Mouse (Mus musculus) monocyte, adult 5-6 weeks (primary cell): ENCODE data around the gene Cbfa2t2. TPM values are rescaled to one million over a fixed set of nuclear protein-coding genes. Genes with fewer than 3 reads are reported as not detected.

Source experiments
- ATAC-seq: fragments of 153-309, 156-312 bp; replicated peaks from 2 replicates; pipeline ENCODE4 v1.8.0; 2017; ENCODE audit warnings: mild to moderate bottlenecking; ENCODE audit not compliant: low TSS enrichment, insufficient number of reproducible peaks, severe bottlenecking, poor library complexity, low FRiP score
- total RNA-seq: library from RNA; stranded (forward); fragments of 200-1000, 200-491, 200-594 nt; gene quantifications from 3 replicates; pipeline ENCODE4 v1.2.3, GENCODE M21; 2017

Cbfa2t2 gene
- 9.8 to 18.5 TPM (median 11.9 TPM) in 3 replicates for total RNA-seq

DNA sequence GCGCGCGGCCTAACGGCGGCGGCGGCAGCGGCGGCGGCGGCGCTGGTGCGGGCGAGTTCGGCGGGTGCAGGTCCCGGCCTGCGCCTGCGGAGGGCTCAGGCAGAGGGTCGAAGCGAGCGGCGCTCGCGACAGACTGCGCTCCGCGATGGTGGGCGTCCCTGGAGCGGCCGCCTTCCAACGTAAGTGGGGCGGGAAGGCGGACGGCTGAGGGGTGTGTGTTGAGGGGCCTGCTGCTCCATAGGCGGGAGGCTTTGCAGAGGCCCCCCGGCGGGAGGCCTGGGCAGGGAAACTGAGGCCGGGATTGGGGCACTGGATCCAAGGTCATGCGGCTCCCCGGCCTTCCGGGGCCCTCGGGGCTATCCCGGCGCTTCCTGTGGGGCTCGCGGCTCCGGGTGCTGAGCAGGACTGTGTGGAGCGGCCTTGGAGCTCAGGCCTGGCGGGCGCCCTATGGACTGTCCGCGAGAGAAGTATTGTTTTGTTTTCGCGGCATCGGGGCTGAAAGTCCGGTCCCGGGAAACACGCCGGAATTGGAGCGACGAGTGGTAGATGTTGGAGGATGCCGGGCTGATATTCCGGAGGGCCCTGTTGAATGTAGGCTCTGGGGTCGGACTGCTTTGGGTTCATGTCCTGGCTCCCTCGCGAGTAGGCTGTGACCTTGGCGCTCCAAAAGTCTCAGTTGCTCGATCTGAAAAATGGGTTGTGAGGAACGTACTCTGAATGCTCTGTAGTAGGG, at the start of gene Cbfa2t2:
Gene Cbfa2t2, plus strand, starts transcription at position 24 of the 733 bp plus-strand sequence.
- ATAC-seq = 0 out of 2 replicates have a peak, but pooled peaks have one; percentile 21

DNA sequence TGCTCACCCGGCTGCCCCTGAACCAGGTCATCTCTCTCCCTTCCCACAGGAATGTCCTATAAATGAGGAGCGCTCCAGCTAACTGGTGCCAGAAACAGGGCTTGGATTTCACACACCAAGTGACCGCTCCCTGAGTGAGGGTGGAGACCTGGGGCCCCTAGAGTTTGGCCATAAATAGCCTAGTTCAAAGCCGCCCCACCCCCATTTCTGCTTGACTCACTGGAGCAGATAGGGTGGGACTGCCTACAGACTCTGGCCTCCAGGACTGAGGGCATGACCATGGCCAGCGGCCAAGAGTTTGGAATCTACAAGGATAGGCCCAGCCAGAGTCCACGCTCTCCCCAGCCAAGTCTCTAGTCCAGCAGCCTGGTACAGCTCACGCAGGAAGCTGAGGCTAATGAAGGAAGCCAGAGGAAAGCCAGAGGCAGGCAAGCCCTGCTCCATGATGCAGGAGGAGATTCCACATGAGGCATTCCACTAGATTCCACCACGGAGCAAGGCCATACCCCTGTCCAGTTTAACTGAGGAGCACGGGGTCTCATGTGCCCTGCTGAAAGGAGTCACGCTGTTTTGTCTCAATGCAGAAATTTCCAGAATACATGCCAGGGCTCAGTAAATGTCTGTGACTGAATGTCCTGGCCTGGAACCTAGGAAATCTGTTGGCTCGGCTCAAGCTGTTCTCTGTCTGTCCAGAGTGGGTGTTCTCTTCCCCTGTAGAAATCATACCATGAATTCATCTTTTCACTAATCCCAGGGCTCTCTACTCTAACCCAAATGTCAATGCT, 45.9 kb upstream of the Cbfa2t2 start:
- ATAC-seq = no peak

DNA sequence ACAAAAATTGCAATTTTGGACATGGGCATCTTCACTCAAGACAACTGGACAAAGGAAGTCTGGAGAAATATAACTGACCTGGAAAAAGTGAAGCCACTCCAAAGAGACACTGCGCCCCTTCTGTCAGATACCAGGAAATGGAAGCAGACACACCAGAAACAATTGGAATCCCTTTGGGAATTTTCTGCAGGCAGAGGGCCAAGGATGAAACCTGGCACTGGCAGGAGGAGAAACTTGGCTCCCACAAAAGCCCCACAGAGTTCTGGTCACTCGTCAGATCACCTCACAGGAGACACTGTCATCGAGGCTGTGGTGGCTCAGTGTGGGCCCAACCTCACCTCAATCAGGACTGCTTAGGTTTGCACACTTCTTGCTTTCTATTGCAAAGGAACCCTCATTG, 41.7 kb upstream of the Cbfa2t2 start:
- ATAC-seq = no peak

DNA sequence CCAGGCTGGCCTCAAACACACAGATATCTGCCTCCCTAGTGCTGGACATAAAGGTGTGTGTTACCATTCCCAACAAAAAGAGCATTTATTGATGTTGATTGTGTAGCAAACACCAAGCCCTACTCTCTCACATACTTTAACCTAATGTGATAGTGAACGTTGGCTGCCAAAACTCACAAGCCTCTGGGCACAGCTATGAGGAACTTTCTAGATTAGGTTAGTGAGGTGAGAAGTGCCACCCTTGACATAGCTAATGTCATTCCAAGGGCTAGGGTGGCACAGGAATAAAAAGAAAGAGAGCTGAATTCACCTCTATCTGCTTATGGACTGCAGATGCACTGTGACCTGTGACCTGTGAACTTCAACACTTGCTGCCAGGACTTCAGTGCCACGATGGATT, 39.8 kb upstream of the Cbfa2t2 start:
- ATAC-seq = no peak

DNA sequence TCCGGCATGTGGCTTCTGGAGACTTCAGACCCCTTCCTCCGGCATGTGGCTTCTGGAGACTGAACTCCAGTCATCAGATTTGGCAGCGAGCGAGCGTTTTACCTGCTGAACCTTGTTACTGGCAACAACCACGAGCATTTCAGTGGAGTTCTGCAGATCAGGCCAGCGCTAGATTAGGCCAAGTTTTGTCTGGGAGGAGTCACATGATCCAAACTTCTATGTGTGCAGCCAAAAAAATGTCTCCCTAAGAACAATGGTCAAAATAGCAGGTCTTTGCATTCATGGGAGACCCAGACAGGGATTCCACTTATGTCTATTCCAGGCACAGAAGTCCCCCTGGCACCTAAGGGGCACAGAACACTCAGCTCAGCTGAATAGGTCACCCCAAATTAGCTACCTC, 38.0 kb upstream of the Cbfa2t2 start:
- no peak for ATAC-seq

DNA sequence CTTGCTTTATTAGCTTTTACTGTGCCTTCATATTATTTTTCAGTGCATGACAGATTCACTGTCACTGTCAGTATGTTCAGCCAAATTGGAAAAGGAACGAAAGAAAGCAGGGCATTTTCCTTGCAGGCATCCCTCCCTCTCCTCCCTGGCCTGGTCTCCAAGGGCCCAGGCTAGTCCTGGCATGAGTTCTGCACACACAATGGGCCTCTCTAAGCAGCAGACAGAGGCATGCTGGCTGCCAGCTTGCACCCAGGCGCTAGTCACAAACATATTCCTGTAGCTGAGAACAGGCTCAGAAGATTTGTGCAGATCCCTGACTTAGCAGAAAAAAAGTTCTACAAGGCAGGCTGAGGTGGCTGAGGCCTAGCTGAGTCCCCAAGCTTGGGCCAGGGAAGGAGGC, 37.0 kb upstream of the Cbfa2t2 start:
- ATAC-seq = no peak

DNA sequence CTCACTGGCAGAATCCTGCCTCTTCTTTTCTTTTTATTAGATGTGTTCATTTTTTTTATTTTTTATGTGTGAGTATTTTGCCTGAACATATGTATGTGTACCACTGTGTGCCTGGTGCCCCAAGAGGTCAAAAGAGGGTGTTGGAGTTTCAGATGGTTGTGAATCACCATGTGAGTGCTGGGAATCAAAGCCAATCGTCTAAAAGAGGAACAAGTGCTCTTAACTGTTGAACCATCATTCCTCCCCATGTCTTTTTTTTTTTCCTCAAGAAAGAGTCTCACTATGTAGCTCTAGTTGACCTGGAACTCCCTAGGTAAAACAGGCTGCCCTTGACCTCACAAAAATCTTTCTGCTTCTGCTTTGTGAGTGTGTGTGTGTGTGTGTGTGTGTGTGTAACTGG, 34.3 kb upstream of the Cbfa2t2 start:
- ATAC-seq = no peak

DNA sequence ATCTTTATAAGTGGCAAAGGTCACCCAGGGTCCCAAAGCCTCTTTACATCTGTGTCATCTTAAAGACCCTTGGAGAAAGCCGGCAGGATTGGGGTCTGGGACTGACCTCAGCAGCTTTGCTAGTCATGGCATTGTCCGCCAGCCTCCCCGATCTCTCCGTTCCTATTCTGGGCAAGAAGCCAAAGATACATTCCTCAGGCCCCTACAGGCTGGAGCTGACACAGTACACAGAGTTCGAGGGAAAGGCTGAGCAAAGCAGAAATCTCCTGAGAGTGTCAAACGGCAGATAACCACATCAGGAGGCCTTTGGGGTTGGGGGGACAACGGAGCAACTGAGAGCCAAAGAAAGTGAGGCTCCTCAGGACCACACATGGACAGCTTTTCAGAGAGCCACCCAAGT, 33.5 kb upstream of the Cbfa2t2 start:
- no peak for ATAC-seq

DNA sequence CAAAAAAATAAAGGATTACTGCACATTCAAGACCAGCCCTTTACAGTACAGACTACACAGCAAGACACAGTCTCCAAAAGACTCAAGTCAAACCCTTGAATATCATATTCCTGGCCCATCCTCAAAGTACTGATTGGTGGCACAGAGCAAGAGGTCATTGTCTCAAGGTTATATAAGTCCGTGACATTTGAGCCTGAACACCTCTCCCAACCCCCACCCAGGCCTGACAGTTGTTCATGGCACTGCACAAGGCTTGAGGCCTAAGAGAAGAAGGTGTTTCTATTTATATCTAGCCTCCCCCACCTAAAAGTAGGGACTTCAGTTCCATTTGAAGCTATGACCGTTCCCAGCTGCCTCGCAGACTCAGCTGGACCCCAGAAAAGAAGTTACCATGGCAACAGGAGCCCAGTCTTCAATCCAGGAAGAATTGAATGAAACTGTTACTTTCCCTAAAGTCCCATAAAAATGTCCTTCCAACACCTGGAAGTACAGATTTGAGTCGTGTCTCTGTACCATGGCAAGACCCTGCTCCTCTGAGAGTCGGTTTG, 30.8 kb upstream of the Cbfa2t2 start:
- ATAC-seq = no peak

DNA sequence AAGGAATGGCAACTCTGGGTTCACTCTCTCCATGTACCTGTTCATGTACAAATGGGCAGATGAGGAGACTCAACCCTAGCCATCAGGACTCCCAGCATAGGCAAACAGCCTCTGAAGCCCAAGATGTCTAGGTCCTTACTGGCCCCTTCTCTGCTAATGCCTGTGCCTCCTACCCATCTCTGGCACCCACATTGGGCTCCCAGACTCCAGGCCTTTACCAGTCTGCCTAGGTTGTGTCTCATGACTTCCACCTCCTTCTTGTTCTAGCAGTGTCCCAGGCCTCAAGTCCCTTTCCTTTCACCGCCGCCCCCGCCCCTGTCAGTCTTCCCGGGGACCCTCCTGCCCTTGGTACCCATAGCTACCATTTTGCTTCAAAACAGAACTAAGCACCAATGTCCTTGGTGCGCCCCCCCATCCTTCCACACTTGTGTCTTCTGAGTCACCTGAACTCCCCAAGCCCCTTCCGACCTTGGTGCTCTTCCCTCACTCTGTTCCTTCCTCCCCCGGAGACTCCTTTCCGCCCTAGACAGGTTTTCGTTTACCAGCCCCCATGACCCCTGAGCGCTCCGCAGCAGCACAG, 29.1 kb upstream of the Cbfa2t2 start:
- ATAC-seq = no peak

DNA sequence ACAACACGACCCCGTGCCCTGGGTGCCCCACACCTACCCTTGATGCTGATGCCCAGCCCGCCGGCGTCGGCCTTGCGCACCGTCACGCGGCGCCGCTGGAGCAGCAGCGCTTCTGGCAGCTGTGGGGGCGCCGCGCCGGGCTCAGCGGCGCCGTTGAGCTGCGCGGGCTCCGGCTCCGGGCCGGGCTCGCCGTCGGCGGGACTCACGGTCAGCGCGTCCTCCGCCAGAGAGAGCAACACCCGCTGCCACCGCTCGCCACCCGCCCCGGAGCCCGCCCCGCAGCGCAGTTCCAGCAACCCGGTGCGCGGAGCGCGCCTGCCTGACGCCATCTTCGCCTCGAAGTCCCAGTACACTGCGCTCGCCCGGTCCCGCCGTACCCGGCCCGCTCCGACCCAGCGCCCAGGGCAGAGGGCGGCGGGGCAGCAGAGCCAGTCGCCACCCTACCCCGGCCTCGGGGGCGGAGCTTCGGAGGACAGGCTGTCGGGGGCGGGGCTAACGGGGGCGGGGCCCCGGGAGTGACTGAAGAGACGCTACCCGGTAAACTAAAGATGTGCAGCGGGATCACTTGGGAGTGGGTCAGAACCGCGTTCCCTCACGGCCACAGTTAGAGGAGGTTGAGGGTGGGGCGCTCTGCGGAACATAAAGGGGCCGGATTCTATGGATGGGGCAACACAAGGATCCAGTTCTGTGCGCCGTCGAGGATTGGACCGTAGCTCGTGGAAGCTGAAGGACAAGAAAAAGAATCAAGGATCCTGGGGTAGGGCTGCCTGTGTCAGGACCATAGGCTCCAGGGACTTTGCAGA, 28.4 kb upstream of the Cbfa2t2 start, which contains the start of gene Snta1:
Gene Snta1, minus strand, starts transcription at position 457 of the 803 bp plus-strand sequence.
- peak; percentile 71 for ATAC-seq

DNA sequence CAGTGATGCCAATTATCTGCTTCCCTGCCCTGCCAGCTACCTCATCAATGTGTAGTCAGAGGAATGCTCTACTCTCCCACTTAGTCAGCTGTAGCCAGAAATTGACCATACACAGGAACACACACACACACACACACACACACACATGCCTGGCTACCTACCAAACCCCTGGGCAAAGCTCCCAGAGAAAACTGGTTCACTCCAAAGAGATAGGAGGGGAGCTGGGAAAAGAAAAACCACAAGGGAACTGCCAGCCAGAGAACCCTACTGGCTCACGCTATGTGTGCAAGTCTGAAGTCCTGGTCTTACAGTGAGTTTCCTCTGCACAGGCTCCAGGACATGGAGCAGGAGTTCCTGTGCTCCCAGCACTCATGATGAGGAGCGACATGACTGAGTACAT, 25.9 kb upstream of the Cbfa2t2 start:
- ATAC-seq = no peak

DNA sequence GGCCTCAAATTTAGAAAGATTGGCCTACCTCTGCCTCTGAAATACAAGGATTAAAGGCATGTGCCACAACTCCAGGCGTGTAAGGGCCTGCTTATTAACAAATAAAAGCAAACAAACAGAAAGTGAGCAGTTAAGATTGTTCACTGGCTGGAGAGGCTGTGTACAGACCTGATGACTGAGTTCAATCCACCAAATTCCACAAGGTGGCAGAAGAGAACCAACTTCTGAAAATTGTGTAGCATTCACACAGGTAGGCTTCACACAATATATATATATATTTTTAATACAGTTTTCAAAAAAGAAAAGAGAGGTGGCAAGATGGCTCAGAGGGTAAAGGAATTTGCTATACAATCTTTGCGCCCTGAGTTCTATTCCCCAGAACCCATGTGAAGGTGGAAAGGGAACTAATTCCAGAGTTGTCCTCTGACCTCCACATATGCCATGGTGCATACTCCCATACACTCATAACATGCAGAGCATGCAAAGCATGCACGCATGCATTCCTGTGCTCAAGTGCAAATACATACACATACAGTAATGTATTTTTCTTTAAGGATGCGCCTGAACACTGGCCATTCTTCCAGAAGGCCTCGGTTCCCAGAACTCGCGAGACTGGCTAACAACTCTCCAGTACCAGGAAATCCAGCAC, 24.1 kb upstream of the Cbfa2t2 start:
- no peak for ATAC-seq

DNA sequence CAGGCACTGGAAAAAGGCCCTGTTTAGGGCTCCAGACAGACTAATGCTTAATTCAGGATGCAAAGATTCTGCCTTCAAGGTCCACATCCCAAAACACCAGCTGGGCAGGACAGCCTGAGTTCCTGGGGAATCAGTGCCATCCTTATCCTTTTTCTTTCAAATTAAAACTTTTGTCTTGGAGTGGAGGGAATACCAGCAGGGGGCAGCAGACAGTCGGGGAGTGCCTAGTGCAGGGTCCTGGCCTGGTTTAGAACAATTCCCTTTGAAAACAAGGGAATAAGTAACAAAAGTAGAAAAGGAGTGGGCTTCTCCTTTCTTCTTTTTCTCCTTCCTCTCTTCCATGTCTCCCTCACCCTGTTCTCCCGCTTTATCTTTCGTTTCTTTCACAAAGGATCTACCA, 19.2 kb upstream of the Cbfa2t2 start:
- 0 out of 2 replicates have a peak, but pooled peaks have one; percentile 53 for ATAC-seq

DNA sequence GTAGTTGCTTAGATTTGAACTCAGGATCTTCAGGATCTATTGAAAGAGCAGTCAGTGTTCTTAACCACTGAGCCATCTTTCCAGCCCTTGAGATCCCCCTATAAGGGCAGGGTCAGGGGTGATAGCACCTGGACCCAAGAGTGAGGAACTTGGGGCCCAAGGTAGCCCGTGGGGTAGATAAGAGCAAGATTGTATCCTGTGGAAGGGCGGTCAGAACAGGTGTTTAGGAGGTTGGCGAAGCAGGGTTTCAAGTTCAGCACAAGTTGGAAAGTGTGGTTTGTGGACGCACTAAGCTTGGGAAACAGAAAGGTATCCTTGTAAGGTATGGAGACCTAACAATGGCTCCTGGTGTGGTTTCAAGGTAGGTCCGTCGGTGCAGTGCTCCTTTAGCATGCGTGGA, 18.3 kb upstream of the Cbfa2t2 start:
- ATAC-seq = no peak

DNA sequence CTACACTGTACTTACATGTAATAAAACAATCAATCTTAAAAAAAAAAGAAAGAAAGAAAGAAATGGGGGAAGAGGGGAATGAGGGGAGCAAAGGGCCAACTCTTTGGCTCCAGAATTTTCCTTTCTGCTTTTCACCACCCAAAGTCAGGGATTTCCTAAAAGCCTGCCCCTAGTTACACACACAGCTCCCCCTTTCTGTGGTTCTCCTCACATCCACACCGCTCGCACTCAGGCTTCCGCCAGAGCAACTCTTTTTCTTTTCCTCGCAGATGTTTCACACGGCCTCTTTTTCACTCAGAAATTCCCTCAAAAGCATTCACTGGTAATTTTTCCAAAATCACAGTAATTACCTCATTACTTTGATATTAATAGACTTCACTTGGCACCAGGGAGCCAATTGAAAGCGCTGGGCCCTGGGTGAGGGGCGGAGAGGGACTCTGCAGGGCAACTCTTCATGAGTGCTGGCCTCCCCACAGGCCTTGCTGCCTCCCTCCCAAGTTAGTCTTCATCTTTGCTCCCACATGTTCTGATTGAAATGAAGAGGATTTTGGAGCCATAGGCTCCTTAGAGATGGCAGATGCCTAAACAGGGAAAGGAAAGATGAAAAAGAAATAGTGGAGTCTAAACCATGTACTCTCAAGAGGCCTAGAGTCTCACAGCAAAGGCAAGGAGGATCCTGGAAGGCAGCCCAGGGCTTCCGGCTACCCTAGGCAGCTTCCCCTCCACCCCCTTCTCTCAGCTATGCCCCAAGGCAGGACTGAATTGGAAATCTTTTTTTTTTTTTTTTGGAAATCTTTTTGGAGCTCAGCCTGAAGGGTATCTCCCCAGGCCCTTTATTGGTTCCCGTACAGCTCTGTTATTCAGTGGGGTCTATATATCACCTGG, 16.4 kb upstream of the Cbfa2t2 start:
- ATAC-seq = no peak

DNA sequence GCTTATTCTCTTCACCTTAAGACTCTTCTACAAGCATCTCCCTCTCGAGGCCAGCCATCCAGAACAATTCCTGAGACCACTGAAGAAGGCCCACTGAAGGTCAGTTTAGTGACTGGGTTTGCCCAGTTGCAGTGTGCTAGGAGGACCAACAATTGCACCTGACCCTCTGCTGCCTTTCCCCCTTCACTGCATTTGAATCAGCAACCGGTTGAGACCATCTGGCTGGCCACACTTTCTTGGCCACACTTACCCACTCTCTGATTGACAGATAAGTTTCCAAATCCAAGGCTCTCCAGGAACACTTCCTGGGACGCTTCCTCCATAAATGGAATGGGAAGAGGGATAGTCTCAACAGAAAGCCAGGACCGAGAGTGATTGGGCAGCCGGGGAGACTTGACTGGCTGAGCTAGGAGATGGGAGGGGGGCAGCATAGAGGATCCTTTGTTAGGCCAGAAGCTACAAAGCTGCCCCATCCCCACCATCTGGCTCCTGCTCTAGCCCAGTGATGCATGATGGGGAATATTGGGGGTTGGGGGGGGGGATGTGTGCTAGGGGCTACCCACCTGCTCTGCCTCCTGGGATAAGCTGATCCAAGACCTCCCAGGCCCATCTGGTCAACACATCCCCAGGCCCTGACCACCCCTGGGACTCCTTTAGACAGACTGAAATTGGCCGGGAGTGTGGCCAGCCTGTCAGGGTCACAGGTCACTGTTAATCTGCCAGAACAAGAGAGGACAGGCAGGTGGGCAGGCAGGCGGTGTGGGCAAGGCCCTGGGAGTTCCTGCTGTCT, 15.1 kb upstream of the Cbfa2t2 start:
- no peak for ATAC-seq
